Mouse (Mus musculus) adipocyte (in vitro differentiated cells): Measurements from ENCODE around the gene Ssh1.

Experiments used
- DNase-seq: peaks from one replicate; pipeline ENCODE4 v3.0.0-alpha.2; 2016; ENCODE audit warnings: low spot score

The Ssh1 gene

DNA sequence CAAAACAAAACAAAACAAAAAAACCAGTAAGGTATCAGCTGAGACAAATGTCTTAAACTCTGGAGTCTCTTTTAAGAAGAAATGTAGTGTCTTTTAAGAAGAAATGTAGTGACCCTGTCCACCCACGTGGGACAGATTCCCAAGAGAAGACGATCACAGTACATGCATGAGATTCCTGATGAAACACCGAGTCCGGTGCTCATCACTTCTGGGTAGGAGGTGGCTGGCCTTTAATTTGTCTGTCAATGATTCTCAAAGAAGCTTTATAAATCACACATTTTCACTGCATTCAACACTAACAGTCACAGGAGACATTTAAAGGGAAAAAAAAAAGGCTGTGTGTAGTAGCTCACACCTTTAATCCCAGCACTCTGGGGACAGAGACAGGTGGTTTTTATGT lies 103.8 kb downstream of the Ssh1 start:
- DNase-seq, result no peak

- DNase-seq, result no peak
Observed at GRCm38 (mm10) chr5:113889181-113889906, 104.3 kb downstream of the Ssh1 start.

GRCm38 (mm10) chr5:113888186-113888795 lies 105.4 kb downstream of the Ssh1 start:
- no peak for DNase-seq

GRCm38 (mm10) chr5:113887132-113887531 lies 106.6 kb downstream of the Ssh1 start:
- peak; percentile 41 for DNase-seq
